Mouse (Mus musculus) hindbrain, embryonic 11.5 days (tissue): Measurements from ENCODE around the gene Gm49395. TPM values are rescaled to one million over a fixed set of nuclear protein-coding genes. Genes with fewer than 3 reads are reported as not detected.
A peak's percentile ranks its signal among the peaks of the same experiment; 100 is the strongest.

Source experiments
- ATAC-seq: fragments of 200-750 bp; cut with Nextera tagmentation; 2 replicates; pipeline ENCODE4 v1.8.0; 2017; ENCODE audit warnings: mild to moderate bottlenecking, moderate TSS enrichment, moderate library complexity; ENCODE audit not compliant: low FRiP score
- DNase-seq: peaks from one replicate; pipeline ENCODE4 v3.0.0-alpha.2; 2015; ENCODE audit warnings: low spot score
- H3K27ac ChIP-seq: fragments of 300-500 bp; sonication (generic); 2 replicates; pipeline ENCODE4 v1.5.1; 2014; ENCODE audit warnings: mild to moderate bottlenecking, low read depth, low read length
- H3K27me3 ChIP-seq: fragments of 300-500 bp; sonication (generic); 2 replicates; pipeline ENCODE4 v1.6.1; 2014; ENCODE audit warnings: mild to moderate bottlenecking, low read length, moderate library complexity, mixed read lengths; ENCODE audit not compliant: control insufficient read depth, insufficient read depth
- H3K36me3 ChIP-seq: fragments of 300-500 bp; sonication (generic); 2 replicates; pipeline ENCODE4 v1.6.1; 2014; ENCODE audit warnings: mild to moderate bottlenecking, low read length, moderate library complexity, mixed read lengths; ENCODE audit not compliant: control insufficient read depth, insufficient read depth
- H3K4me1 ChIP-seq: fragments of 300-500 bp; sonication (generic); replicated peaks from 2 replicates; pipeline ENCODE4 v1.6.1; 2014; ENCODE audit warnings: low read length, mixed read lengths; ENCODE audit not compliant: control insufficient read depth, insufficient read depth
- H3K4me2 ChIP-seq: fragments of 300-500 bp; sonication (generic); replicated peaks from 2 replicates; pipeline ENCODE4 v1.6.1; 2014; ENCODE audit warnings: mild to moderate bottlenecking, low read depth, low read length
- H3K4me3 ChIP-seq: fragments of 300-500 bp; sonication (generic); 2 replicates; pipeline ENCODE4 v1.5.1; 2014; ENCODE audit warnings: low read depth, low read length
- H3K9ac ChIP-seq: fragments of 300-500 bp; sonication (generic); 2 replicates; pipeline ENCODE4 v1.6.1; 2014; ENCODE audit warnings: low read depth, low read length
- H3K9me3 ChIP-seq: fragments of 300-500 bp; sonication (generic); 2 replicates; pipeline ENCODE4 v1.6.1; 2016; ENCODE audit warnings: low read length; ENCODE audit not compliant: control insufficient read depth
- WGBS: fragments of 180-500 bp; shearing (Covaris S2); extraction: QIAGEN DNeasy Blood & Tissue Kit; methylation state at CpG from one replicate; pipeline ENCODE4 v1.1.7; 2014; 5-methylcytosine and 5-hydroxymethylcytosine counted together
- polyA plus RNA-seq: library from polyadenylated mRNA; unstranded; fragments of >200 nt; fragmentation: Nextera tagmentation; extraction: Ambion mirVana; gene quantifications from 2 replicates; pipeline ENCODE4 v1.2.1, GENCODE M21; 2014

Gene Gm49395
- polyA plus RNA-seq, 1 experiment from 2014 or later, result 4.1 TPM

DNA sequence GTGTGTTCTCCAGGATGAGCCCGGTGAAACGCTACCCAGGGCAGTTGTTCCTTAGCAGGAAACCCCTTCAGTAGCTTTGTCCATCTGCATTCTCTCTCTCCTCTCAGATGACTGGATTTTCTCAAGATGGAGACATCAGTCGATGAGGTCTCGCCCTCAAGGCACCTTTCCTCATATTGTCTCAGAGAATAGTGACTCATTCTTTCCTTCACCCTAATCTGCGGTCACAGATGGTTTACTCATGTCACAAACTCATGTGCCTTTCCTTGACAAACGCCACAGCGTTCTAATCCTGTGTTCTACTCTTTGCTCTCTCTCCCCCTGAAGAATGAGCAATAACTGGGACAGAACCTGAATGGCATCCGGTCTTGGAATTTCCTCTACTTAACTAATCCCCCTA, 5.7 kb upstream of the Gm49395 start:
- Histone ChIP-seq H3K4me3 (no peak overlapping the region), H3K27me3 (no peaks in the 10 kb centered on the region), H3K4me2 (no peak overlapping the region), H3K36me3 (no peaks in the 10 kb centered on the region), H3K9me3 (no peaks in the 10 kb centered on the region), H3K27ac (no peak overlapping the region), H3K9ac (no peak overlapping the region), H3K4me1 (no peaks in the 10 kb centered on the region)
- DNase-seq (no peak), ATAC-seq (no peak)
- WGBS, result 91% methylated on average over 8 of the region's 8 CpGs

GRCm38 (mm10) chr13:115106183-115106582, 4.5 kb upstream of the Gm49395 start:
- ATAC-seq, result no peak
- Histone ChIP-seq H3K4me2 (no peak overlapping the region), H3K4me3 (no peak overlapping the region), H3K4me1 (no peaks in the 10 kb centered on the region; the same call in 1 of the 2 replicates), H3K27me3 (peaks cover 6% of the 10 kb centered on the region; the same call in 1 of the 2 replicates), H3K36me3 (no peaks in the 10 kb centered on the region), H3K9ac (no peak overlapping the region), H3K27ac (no peak overlapping the region), H3K9me3 (no peaks in the 10 kb centered on the region)
- 91% methylated on average over 10 of the region's 10 CpGs for WGBS
- no peak for DNase-seq

GRCm38 (mm10) chr13:115102754-115103153, 1.0 kb upstream of the Gm49395 start:
- Histone ChIP-seq H3K27ac (no peak overlapping the region), H3K27me3 (peaks cover 16% of the 10 kb centered on the region), H3K9me3 (no peaks in the 10 kb centered on the region), H3K9ac (no peak overlapping the region), H3K4me2 (no peak overlapping the region), H3K4me1 (no peaks in the 10 kb centered on the region; the same call in 1 of the 2 replicates), H3K4me3 (no peak overlapping the region), H3K36me3 (no peaks in the 10 kb centered on the region)
- ATAC-seq (no peak), DNase-seq (no peak)
- 87% methylated on average over 2 of the region's 2 CpGs for WGBS

DNA sequence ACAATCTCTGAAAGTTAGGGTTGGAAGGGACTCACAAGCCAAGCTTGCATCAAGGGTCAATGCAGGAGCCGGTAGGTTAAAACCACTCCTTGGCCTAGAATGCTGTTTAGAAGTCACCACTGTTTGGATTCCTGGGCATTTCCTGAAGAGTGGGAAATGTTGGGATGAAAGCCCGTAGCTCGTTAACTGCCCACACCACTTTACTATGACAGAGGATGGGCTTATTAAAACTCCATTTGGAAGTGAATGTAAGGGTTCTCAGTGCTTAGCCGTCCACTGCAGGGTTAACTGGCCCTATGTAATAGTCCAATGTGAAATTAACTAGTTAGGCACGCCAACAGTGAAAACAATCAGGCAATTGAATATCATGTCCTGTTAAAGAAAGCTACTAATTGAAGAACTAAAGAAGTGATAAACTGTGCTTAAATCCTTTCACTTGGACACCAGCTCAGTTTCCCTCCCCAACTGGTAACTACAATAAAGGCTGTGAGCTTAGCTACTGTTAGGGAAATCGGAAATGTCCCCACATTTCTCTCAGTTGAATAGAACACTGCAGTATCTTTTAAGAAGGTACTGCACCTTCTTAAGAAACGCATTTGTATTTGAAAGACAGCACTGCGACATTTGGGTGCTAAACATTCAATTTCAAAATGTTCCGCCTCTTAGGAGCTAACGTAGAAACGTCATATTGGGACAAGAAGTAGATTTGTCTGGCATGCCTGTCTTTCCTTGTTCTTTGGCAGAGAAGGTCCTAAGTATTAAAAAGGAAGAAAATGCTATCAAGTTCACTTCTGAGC, 1.1 kb downstream of the Gm49395 start:
- H3K9ac ChIP-seq, result no peak overlapping the region
- no peaks in the 10 kb centered on the region for H3K9me3 ChIP-seq
- DNase-seq (peak; percentile 10), ATAC-seq (no peak)
- H3K4me3 ChIP-seq, result peak overlapping the region; percentile 48
- H3K27ac ChIP-seq, result no peak overlapping the region
- WGBS, result 38% methylated on average over 11 of the region's 11 CpGs
- H3K4me2 ChIP-seq, result peak overlapping the region; percentile 85; the same call in 1 of the 2 replicates
- H3K27me3 ChIP-seq, result peaks cover 16% of the 10 kb centered on the region
- H3K4me1 ChIP-seq, result no peaks in the 10 kb centered on the region; the same call in 1 of the 2 replicates
- no peaks in the 10 kb centered on the region for H3K36me3 ChIP-seq

GRCm38 (mm10) chr13:115099381-115099780, 2.3 kb downstream of the Gm49395 start:
- Histone ChIP-seq H3K36me3 (no peaks in the 10 kb centered on the region), H3K27ac (no peak overlapping the region), H3K4me3 (no peak overlapping the region), H3K27me3 (peaks cover 16% of the 10 kb centered on the region), H3K9ac (no peak overlapping the region), H3K4me1 (no peaks in the 10 kb centered on the region; the same call in 1 of the 2 replicates), H3K9me3 (no peaks in the 10 kb centered on the region), H3K4me2 (no peak overlapping the region)
- ATAC-seq (no peak), DNase-seq (no peak)
- 88% methylated on average over 9 of the region's 9 CpGs for WGBS

DNA sequence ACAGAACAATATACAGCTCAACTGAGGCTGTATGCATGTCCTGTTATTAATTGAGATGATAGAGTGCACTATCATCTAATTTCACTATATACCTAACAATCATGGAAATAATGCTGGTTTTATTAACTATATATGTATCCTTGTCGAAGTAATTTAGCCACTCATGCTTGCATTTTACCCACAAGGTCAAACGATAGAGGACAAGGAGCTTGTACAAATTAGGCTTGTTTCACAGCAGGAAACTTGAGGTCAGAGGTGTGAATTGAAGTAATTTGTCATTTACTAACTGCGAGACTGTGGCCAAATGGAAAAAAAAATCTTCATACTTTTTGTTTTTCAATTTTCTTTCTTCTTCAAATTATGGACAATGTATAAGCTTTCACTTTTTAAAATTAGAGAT, 3.5 kb downstream of the Gm49395 start:
- Histone ChIP-seq H3K9ac (no peak overlapping the region), H3K27me3 (peaks cover 16% of the 10 kb centered on the region), H3K4me2 (no peak overlapping the region), H3K4me3 (no peak overlapping the region), H3K9me3 (no peaks in the 10 kb centered on the region), H3K27ac (no peak overlapping the region), H3K36me3 (no peaks in the 10 kb centered on the region), H3K4me1 (no peaks in the 10 kb centered on the region; the same call in 1 of the 2 replicates)
- ATAC-seq (no peak), DNase-seq (no peak)
- 74% methylated on average over 3 of the region's 3 CpGs for WGBS

- no peaks in the 10 kb centered on the region; the same call in 1 of the 2 replicates for H3K4me1 ChIP-seq
- WGBS, result 61% methylated on average over 5 of the region's 5 CpGs
- no peaks in the 10 kb centered on the region for H3K9me3 ChIP-seq
- no peak overlapping the region for H3K27ac ChIP-seq
- H3K36me3 ChIP-seq, result no peaks in the 10 kb centered on the region
- H3K4me2 ChIP-seq, result no peak overlapping the region
- H3K27me3 ChIP-seq, result peaks cover 15% of the 10 kb centered on the region
- H3K9ac ChIP-seq, result no peak overlapping the region
- DNase-seq, result no peak
- ATAC-seq, result no peak
- H3K4me3 ChIP-seq, result no peak overlapping the region
These were observed 4.8 kb downstream of the Gm49395 start for GRCm38 (mm10) chr13:115096965-115097364.

- H3K9ac ChIP-seq, result no peak overlapping the region
- no peaks in the 10 kb centered on the region for H3K9me3 ChIP-seq
- H3K4me1 ChIP-seq, result no peaks in the 10 kb centered on the region
- no peaks in the 10 kb centered on the region for H3K36me3 ChIP-seq
- H3K27ac ChIP-seq, result no peak overlapping the region
- peaks cover 11% of the 10 kb centered on the region for H3K27me3 ChIP-seq
- H3K4me3 ChIP-seq, result no peak overlapping the region
- WGBS, result 63% methylated on average over 2 of the region's 2 CpGs
- DNase-seq (no peak), ATAC-seq (no peak)
- H3K4me2 ChIP-seq, result no peak overlapping the region
These were observed 5.5 kb downstream of the Gm49395 start for GRCm38 (mm10) chr13:115096216-115096615.

DNA sequence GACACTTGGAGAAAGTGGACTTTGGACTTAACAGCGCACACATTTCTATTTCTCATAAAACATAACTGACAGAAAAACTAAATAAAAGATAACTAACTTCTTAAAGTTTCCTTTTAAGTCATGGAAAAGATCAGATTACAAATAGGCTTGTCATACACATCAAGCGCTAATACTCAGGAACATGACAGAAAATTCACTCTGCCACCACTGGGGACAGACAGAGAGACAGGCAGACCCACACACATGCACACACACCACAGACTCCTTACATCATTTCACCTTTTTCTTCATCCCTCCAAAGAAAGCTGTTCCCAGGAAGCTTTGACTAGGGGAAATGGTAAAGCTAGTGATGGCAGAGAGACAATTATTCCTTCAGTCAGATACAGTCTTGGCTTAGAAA, 6.3 kb downstream of the Gm49395 start:
- Histone ChIP-seq H3K9ac (no peak overlapping the region), H3K9me3 (no peaks in the 10 kb centered on the region), H3K27ac (no peak overlapping the region), H3K4me1 (no peaks in the 10 kb centered on the region), H3K36me3 (no peaks in the 10 kb centered on the region), H3K4me2 (no peak overlapping the region), H3K4me3 (no peak overlapping the region), H3K27me3 (peaks cover 2% of the 10 kb centered on the region; the same call in 1 of the 2 replicates)
- ATAC-seq, result no peak
- no peak for DNase-seq
- WGBS, result 90% methylated on average over 2 of the region's 2 CpGs
